Mouse (Mus musculus) ES-CJ7 (cell line): ENCODE results near the gene Dpysl4.

ENCODE experiments used
- DNase-seq: peaks from one replicate; pipeline ENCODE4 v3.0.0; 2011; ENCODE audit warnings: low read depth, low spot score

Gene Dpysl4

GRCm38 (mm10) chr7:139096399-139096798, 10.6 kb downstream of the Dpysl4 start:
- DNase-seq = no peak

- DNase-seq = no peak
Measured at GRCm38 (mm10) chr7:139100531-139101095, 14.8 kb downstream of the Dpysl4 start.

- DNase-seq = no peak
Measured at GRCm38 (mm10) chr7:139101286-139101804, 15.5 kb downstream of the Dpysl4 start.

- DNase-seq = no peak
Measured at GRCm38 (mm10) chr7:139101826-139102225, 16.0 kb downstream of the Dpysl4 start.

- DNase-seq = no peak
Measured at GRCm38 (mm10) chr7:139103960-139104381, 18.2 kb downstream of the Dpysl4 start.

GRCm38 (mm10) chr7:139105076-139105475, 19.3 kb downstream of the Dpysl4 start:
- no peak for DNase-seq

GRCm38 (mm10) chr7:139105705-139106104, 19.9 kb downstream of the Dpysl4 start:
- no peak for DNase-seq

GRCm38 (mm10) chr7:139107908-139108650, 22.3 kb downstream of the Dpysl4 start:
- DNase-seq = no peak

- peak; percentile 58 for DNase-seq
Measured at GRCm38 (mm10) chr7:139119152-139119774, 33.5 kb downstream of the Dpysl4 start.

GRCm38 (mm10) chr7:139119775-139120153, 34.0 kb downstream of the Dpysl4 start:
- no peak for DNase-seq

- DNase-seq = no peak
Measured at GRCm38 (mm10) chr7:139125881-139126280, 40.1 kb downstream of the Dpysl4 start.

- DNase-seq = no peak
Measured at GRCm38 (mm10) chr7:139126549-139126948, 40.7 kb downstream of the Dpysl4 start.

- no peak for DNase-seq
Measured at GRCm38 (mm10) chr7:139128994-139129393, 43.2 kb downstream of the Dpysl4 start.

GRCm38 (mm10) chr7:139130361-139130760, 44.6 kb downstream of the Dpysl4 start:
- DNase-seq = no peak

GRCm38 (mm10) chr7:139131538-139131937, 45.7 kb downstream of the Dpysl4 start:
- no peak for DNase-seq

- no peak for DNase-seq
Measured at GRCm38 (mm10) chr7:139133446-139133845, 47.6 kb downstream of the Dpysl4 start.

- DNase-seq = no peak
Measured at GRCm38 (mm10) chr7:139135236-139135635, 49.4 kb downstream of the Dpysl4 start.

- no peak for DNase-seq
Measured at GRCm38 (mm10) chr7:139136906-139137491, 51.2 kb downstream of the Dpysl4 start.

GRCm38 (mm10) chr7:139139921-139140461, 54.2 kb downstream of the Dpysl4 start:
- peak; percentile 69 for DNase-seq

- no peak for DNase-seq
Measured at GRCm38 (mm10) chr7:139143785-139144184, 58.0 kb downstream of the Dpysl4 start.

GRCm38 (mm10) chr7:139145891-139146290, 60.1 kb downstream of the Dpysl4 start:
- no peak for DNase-seq

GRCm38 (mm10) chr7:139147360-139147759, 61.6 kb downstream of the Dpysl4 start:
- no peak for DNase-seq
